Mouse (Mus musculus): ENCODE data around the gene Cdh13.
"Not testable (repeated sequence)": the region's sequence is repeated elsewhere in the genome, so short reads cannot be mapped to it uniquely, and the experiment has no call there.

Gene Cdh13

GRCm38 (mm10) chr8:118676233-118676632 is 392.7 kb downstream of the Cdh13 start:
- DNase-seq (ENCODE audit: low spot score in 2 of 2) = no peak

- no peak for DNase-seq (ENCODE audit: low spot score in 2 of 2)
These were observed 395.8 kb downstream of the Cdh13 start for GRCm38 (mm10) chr8:118679347-118679746.

GRCm38 (mm10) chr8:118683386-118683785 is 399.9 kb downstream of the Cdh13 start:
- DNase-seq (ENCODE audit: low spot score in 2 of 2) = no peak

- no peak for DNase-seq (ENCODE audit: low spot score in 2 of 2)
These were observed 402.3 kb downstream of the Cdh13 start for GRCm38 (mm10) chr8:118685863-118686262.

GRCm38 (mm10) chr8:118689849-118690248 is 406.3 kb downstream of the Cdh13 start:
- no peak for DNase-seq (ENCODE audit: low spot score in 2 of 2)

- DNase-seq (ENCODE audit: low spot score in 2 of 2) = no peak
These were observed 417.9 kb downstream of the Cdh13 start for GRCm38 (mm10) chr8:118701312-118701880.

GRCm38 (mm10) chr8:118709366-118709765 is 425.8 kb downstream of the Cdh13 start:
- DNase-seq (ENCODE audit: low spot score in 2 of 2) = no peak

- no peak for DNase-seq (ENCODE audit: low spot score in 2 of 2)
These were observed 428.1 kb downstream of the Cdh13 start for GRCm38 (mm10) chr8:118711631-118712030.

- DNase-seq (ENCODE audit: low spot score in 2 of 2) = no peak
These were observed 429.6 kb downstream of the Cdh13 start for GRCm38 (mm10) chr8:118713111-118713510.

- no peak for DNase-seq (ENCODE audit: low spot score in 2 of 2)
These were observed 430.1 kb downstream of the Cdh13 start for GRCm38 (mm10) chr8:118713596-118713995.

GRCm38 (mm10) chr8:118722896-118723295 is 439.4 kb downstream of the Cdh13 start:
- DNase-seq (ENCODE audit: low spot score in 2 of 2) = peak; percentile 71 to 83

GRCm38 (mm10) chr8:118725651-118726050 is 442.1 kb downstream of the Cdh13 start:
- peak in 1 of 2 experiments; percentile 63 for DNase-seq (ENCODE audit: low spot score in 2 of 2)

GRCm38 (mm10) chr8:118741781-118742180 is 458.2 kb downstream of the Cdh13 start:
- DNase-seq (ENCODE audit: low spot score in 2 of 2) = no peak

GRCm38 (mm10) chr8:118744991-118745390 is 461.5 kb downstream of the Cdh13 start:
- no peak for DNase-seq (ENCODE audit: low spot score in 2 of 2)

- no peak for DNase-seq (ENCODE audit: low spot score in 2 of 2)
These were observed 464.6 kb downstream of the Cdh13 start for GRCm38 (mm10) chr8:118748041-118748604.

- DNase-seq (ENCODE audit: low spot score in 2 of 2) = no peak
These were observed 465.7 kb downstream of the Cdh13 start for GRCm38 (mm10) chr8:118749191-118749590.

GRCm38 (mm10) chr8:118749786-118750185 is 466.3 kb downstream of the Cdh13 start:
- no peak for DNase-seq (ENCODE audit: low spot score in 2 of 2)

- peak; percentile 26 to 37 for DNase-seq (ENCODE audit: low spot score in 2 of 2)
These were observed 470.2 kb downstream of the Cdh13 start for GRCm38 (mm10) chr8:118753710-118754109.

GRCm38 (mm10) chr8:118754119-118754518 is 470.6 kb downstream of the Cdh13 start:
- DNase-seq (ENCODE audit: low spot score in 2 of 2) = no peak

- not testable (repeated sequence) for DNase-seq (ENCODE audit: low spot score in 2 of 2)
These were observed 494.0 kb downstream of the Cdh13 start for GRCm38 (mm10) chr8:118777507-118777906.

GRCm38 (mm10) chr8:118778374-118778773 is 494.8 kb downstream of the Cdh13 start:
- no peak for DNase-seq (ENCODE audit: low spot score in 2 of 2)

- peak in 1 of 2 experiments; percentile 36 for DNase-seq (ENCODE audit: low spot score in 2 of 2)
These were observed 502.1 kb downstream of the Cdh13 start for GRCm38 (mm10) chr8:118785646-118786045.

- peak; percentile 53 to 65 for DNase-seq (ENCODE audit: low spot score in 2 of 2)
These were observed 506.1 kb downstream of the Cdh13 start for GRCm38 (mm10) chr8:118789649-118790048.

- peak; percentile 45 to 52 for DNase-seq (ENCODE audit: low spot score in 2 of 2)
These were observed 511.4 kb downstream of the Cdh13 start for GRCm38 (mm10) chr8:118794886-118795285.
